Mouse (Mus musculus): ENCODE measurements around the gene Ccne1. TPM values are rescaled to one million over a fixed set of nuclear protein-coding genes. Genes with fewer than 3 reads are reported as not detected.

Gene Ccne1
- total and polyA plus RNA-seq, 3 experiments, result 53.1 to 321 (median 78.0) TPM

GRCm38 (mm10) chr7:38151706-38152312 is 44.5 kb upstream of the Ccne1 start:
- H3K9me3 ChIP-seq (replicated peaks; ENCODE audit: insufficient read depth, low read length), result no peaks in the 10 kb centered on the region

GRCm38 (mm10) chr7:38147477-38147876 is 40.1 kb upstream of the Ccne1 start:
- Histone ChIP-seq H3K4me3 (ENCODE audit: control insufficient read depth in 1 of 2, insufficient read depth in 1 of 2, low read depth in 2 of 2, low read length in 2 of 2) (no peak overlapping the region), H3K9ac (ENCODE audit: control insufficient read depth, low read depth, low read length, poor library complexity, severe bottlenecking) (no peak overlapping the region), H3K27ac (ENCODE audit: control insufficient read depth, low read depth, low read length) (no peak overlapping the region), H3K36me3 (ENCODE audit: control insufficient read depth in 1 of 2, insufficient read depth in 2 of 2, low read length in 2 of 2) (no peaks in the 10 kb centered on the region), H3K4me1 (ENCODE audit: control insufficient read depth in 1 of 2, insufficient read depth in 2 of 2, low read length in 2 of 2) (no peaks in the 10 kb centered on the region), H3K79me2 (ENCODE audit: control insufficient read depth, insufficient read depth, low read length, poor library complexity) (no peaks in the 10 kb centered on the region), H3K27me3 (ENCODE audit: control insufficient read depth in 1 of 2, insufficient read depth in 2 of 2, low read length in 2 of 2) (no peaks in the 10 kb centered on the region; a peak in 2 of 4 replicates), H3K9me3 (replicated peaks; ENCODE audit: insufficient read depth, low read length) (no peaks in the 10 kb centered on the region)
- no peak for TF ChIP-seq CHD2 (IDR thresholded peaks at IDR 0.05; ENCODE audit: low read length)
- TF ChIP-seq CTCF (IDR thresholded peaks at IDR 0.05 in 2 of 3, conservative IDR thresholded peaks at IDR 0.05 in 1 of 3; ENCODE audit: control insufficient read depth in 1 of 3, insufficient read depth in 1 of 3, low read depth in 2 of 3, low read length in 3 of 3, poor library complexity in 1 of 3, severe bottlenecking in 1 of 3), result peak; percentile 21 to 39 (median 32); a peak in 4 of 6 replicates
- TF ChIP-seq MYB (IDR thresholded peaks at IDR 0.05; ENCODE audit: low read depth, low read length), result no peak
- no peak for TF ChIP-seq NRF1 (IDR thresholded peaks at IDR 0.05; ENCODE audit: insufficient read depth, low read depth, low read length, poor library complexity, severe bottlenecking)
- TF ChIP-seq RAD21 (IDR thresholded peaks at IDR 0.05; ENCODE audit: low read depth, low read length), result no peak
- TF ChIP-seq E2F4 (IDR thresholded peaks at IDR 0.05; ENCODE audit: borderline replicate concordance, low read depth, low read length), result no peak
- no peak for DNase-seq (ENCODE audit: low read depth, low spot score)

More at GRCm38 (mm10) chr7:38151706-38152312, 44.5 kb upstream of the Ccne1 start:
- H3K79me2 ChIP-seq (ENCODE audit: control insufficient read depth, insufficient read depth, low read length, poor library complexity), result no peaks in the 10 kb centered on the region
- no peaks in the 10 kb centered on the region; a peak in 1 of 4 replicates for H3K27me3 ChIP-seq (ENCODE audit: control insufficient read depth in 1 of 2, insufficient read depth in 2 of 2, low read length in 2 of 2)
- no peak for TF ChIP-seq JUND (IDR thresholded peaks at IDR 0.05; ENCODE audit: low read depth, low read length)
- no peak for TF ChIP-seq MAX (IDR thresholded peaks at IDR 0.05; ENCODE audit: low read length)
- no peak for TF ChIP-seq GABPA (IDR thresholded peaks at IDR 0.05; ENCODE audit: low read depth, low read length)
- TF ChIP-seq KAT2A (conservative IDR thresholded peaks at IDR 0.05; ENCODE audit: low read depth, low read length), result no peak
- TF ChIP-seq NRF1 (IDR thresholded peaks at IDR 0.05; ENCODE audit: insufficient read depth, low read depth, low read length, poor library complexity, severe bottlenecking), result no peak
- no peak for TF ChIP-seq ZNF384 (IDR thresholded peaks at IDR 0.05; ENCODE audit: low read depth, low read length)
- no peak for TF ChIP-seq MXI1 (IDR thresholded peaks at IDR 0.05; ENCODE audit: low read depth, low read length)
- no peak for TF ChIP-seq ZKSCAN1 (IDR thresholded peaks at IDR 0.05; ENCODE audit: low read depth, low read length)
- no peak for TF ChIP-seq GATA1 (IDR thresholded peaks at IDR 0.05; ENCODE audit: low read depth, low read length)
- TF ChIP-seq SMC3 (IDR thresholded peaks at IDR 0.05; ENCODE audit: low read depth, low read length), result no peak
- TF ChIP-seq POLR2AphosphoS5 (IDR thresholded peaks at IDR 0.05; ENCODE audit: borderline replicate concordance, low read depth, low read length), result no peak
- TF ChIP-seq MAZ (IDR thresholded peaks at IDR 0.05; ENCODE audit: low read depth, low read length), result no peak
- TF ChIP-seq MEF2A (IDR thresholded peaks at IDR 0.05; ENCODE audit: extremely low read depth, insufficient replicate concordance, low read depth, low read length, poor library complexity, severe bottlenecking), result no peak
- TF ChIP-seq MAFK (IDR thresholded peaks at IDR 0.05; ENCODE audit: borderline replicate concordance, low read depth, low read length), result no peak
- TF ChIP-seq EP300 (IDR thresholded peaks at IDR 0.05; ENCODE audit: low read depth in 1 of 2, low read length in 2 of 2), result no peak
- TF ChIP-seq SIN3A (IDR thresholded peaks at IDR 0.05; ENCODE audit: low read length), result no peak
- no peak for TF ChIP-seq BHLHE40 (IDR thresholded peaks at IDR 0.05; ENCODE audit: borderline replicate concordance, low read depth, low read length)
- TF ChIP-seq HCFC1 (IDR thresholded peaks at IDR 0.05; ENCODE audit: low read depth, low read length), result no peak
- H3K27ac ChIP-seq (ENCODE audit: control insufficient read depth, low read depth, low read length), result no peak overlapping the region
- H3K9ac ChIP-seq (ENCODE audit: control insufficient read depth, low read depth, low read length, poor library complexity, severe bottlenecking), result no peak overlapping the region
- H3K36me3 ChIP-seq (ENCODE audit: control insufficient read depth in 1 of 2, insufficient read depth in 2 of 2, low read length in 2 of 2), result peaks cover 0 to 7% of the 10 kb centered on the region in 2 experiments; a peak in 2 of 4 replicates
- peaks cover 0 to 7% of the 10 kb centered on the region in 2 experiments; a peak in 2 of 4 replicates for H3K4me1 ChIP-seq (ENCODE audit: control insufficient read depth in 1 of 2, insufficient read depth in 2 of 2, low read length in 2 of 2)
- no peak for DNase-seq (ENCODE audit: low read depth, low spot score)
- no peak overlapping the region for H3K4me3 ChIP-seq (ENCODE audit: control insufficient read depth in 1 of 2, insufficient read depth in 1 of 2, low read depth in 2 of 2, low read length in 2 of 2)

All from MEL (cell line).